Comparison of ENCODE assay signal across 22 mouse cellular contexts in the genomic region with DNA sequence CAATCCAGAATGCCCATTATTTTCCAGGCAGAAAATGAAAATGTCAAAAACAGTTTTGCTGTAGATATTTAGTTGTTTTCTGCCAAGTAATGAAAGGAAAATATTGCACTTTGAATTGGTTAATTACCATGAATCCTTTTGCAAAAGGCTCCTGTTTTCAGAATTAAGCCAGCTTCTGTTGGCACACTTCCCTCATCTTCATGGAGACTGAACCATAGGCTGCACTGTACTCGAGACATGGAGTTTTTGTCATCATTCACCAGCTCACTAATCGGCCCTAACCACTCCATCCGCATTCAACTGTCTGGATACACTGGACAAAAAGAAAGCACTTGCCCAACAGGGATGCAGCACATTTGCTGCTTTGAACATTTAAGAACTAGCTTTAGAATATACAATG.
DNase-seq lines count a peak whose midpoint lies in the region; ATAC-seq and TF ChIP-seq lines count a peak whose summit lies in the region.
"Had no signal": no experiment of that assay in that cellular context is flagged by ENCODE, and none has a peak within 500 bp of the region (broad histone marks: within the 10 kb centered on the region; RNA-seq: fewer than 3 reads in every experiment).

No protein-coding gene starts in this region.

- H3K27me3 ChIP-seq in embryonic facial prominence, embryonic 14.5 days (replicated peaks; ENCODE audit: control insufficient read depth, insufficient read depth, low read length), result no peaks in the 10 kb centered on the region
- no peaks in the 10 kb centered on the region for H3K27me3 ChIP-seq in embryonic facial prominence, embryonic 10.5 days (replicated peaks; ENCODE audit: low read depth, poor library complexity, severe bottlenecking)
- H3K27me3 ChIP-seq in hindbrain, embryonic 14.5 days (ENCODE audit: control insufficient read depth, insufficient read depth, low read length), result no peaks in the 10 kb centered on the region
- H3K27me3 ChIP-seq in hindbrain, embryonic 12.5 days, result no peaks in the 10 kb centered on the region
- H3K27me3 ChIP-seq in midbrain, embryonic 13.5 days, result no peaks in the 10 kb centered on the region
- H3K27me3 ChIP-seq in midbrain, embryonic 16.5 days (ENCODE audit: control insufficient read depth, insufficient read depth, low read depth, low read length), result no peaks in the 10 kb centered on the region
- H3K27me3 ChIP-seq: embryonic facial prominence, embryonic 15.5 days; limb, embryonic 12.5 days; liver, embryonic 13.5 days; lung, embryonic 15.5 days; neural tube, embryonic 13.5 days had no signal

- no peak overlapping the region for H3K27ac ChIP-seq in embryonic facial prominence, embryonic 14.5 days (replicated peaks; ENCODE audit: low read depth, low read length)
- H3K27ac ChIP-seq in embryonic facial prominence, embryonic 10.5 days (replicated peaks), result no peak overlapping the region
- H3K27ac ChIP-seq in hindbrain, embryonic 14.5 days, result no peak overlapping the region
- no peak overlapping the region for H3K27ac ChIP-seq in hindbrain, embryonic 12.5 days
- 0 out of 2 replicates have a peak overlapping the region, but pooled peaks have one; percentile 14 for H3K27ac ChIP-seq in midbrain, embryonic 13.5 days
- H3K27ac ChIP-seq in midbrain, embryonic 16.5 days (ENCODE audit: low read length), result no peak overlapping the region
- H3K27ac ChIP-seq: embryonic facial prominence, embryonic 15.5 days; limb, embryonic 12.5 days; liver, embryonic 13.5 days; lung, embryonic 15.5 days; neural tube, embryonic 13.5 days had no signal

- 69% methylated on average over 3 of the region's 3 CpGs for WGBS in embryonic facial prominence, embryonic 14.5 days
- 86% methylated on average over 3 of the region's 3 CpGs for whole genome bisulfite sequencing in embryonic facial prominence, embryonic 10.5 days
- WGBS in hindbrain, embryonic 14.5 days, result 57% methylated on average over 3 of the region's 3 CpGs
- 77% methylated on average over 3 of the region's 3 CpGs for WGBS in hindbrain, embryonic 12.5 days
- 56% methylated on average over 3 of the region's 3 CpGs for WGBS in midbrain, embryonic 13.5 days
- WGBS in midbrain, embryonic 16.5 days, result 43% methylated on average over 3 of the region's 3 CpGs

- no peaks in the 10 kb centered on the region for H3K36me3 ChIP-seq in embryonic facial prominence, embryonic 14.5 days (ENCODE audit: control insufficient read depth, insufficient read depth, low read length)
- H3K36me3 ChIP-seq in embryonic facial prominence, embryonic 10.5 days (replicated peaks), result no peaks in the 10 kb centered on the region
- H3K36me3 ChIP-seq in hindbrain, embryonic 14.5 days (replicated peaks; ENCODE audit: control insufficient read depth, insufficient read depth), result no peaks in the 10 kb centered on the region
- H3K36me3 ChIP-seq in hindbrain, embryonic 12.5 days, result no peaks in the 10 kb centered on the region
- H3K36me3 ChIP-seq in midbrain, embryonic 13.5 days, result no peaks in the 10 kb centered on the region
- no peaks in the 10 kb centered on the region for H3K36me3 ChIP-seq in midbrain, embryonic 16.5 days (ENCODE audit: control insufficient read depth, insufficient read depth, low read length)
- H3K36me3 ChIP-seq: embryonic facial prominence, embryonic 15.5 days; limb, embryonic 12.5 days; liver, embryonic 13.5 days; lung, embryonic 15.5 days; neural tube, embryonic 13.5 days had no signal

- no peak overlapping the region for H3K4me3 ChIP-seq in embryonic facial prominence, embryonic 14.5 days (ENCODE audit: low read depth, low read length)
- no peak overlapping the region for H3K4me3 ChIP-seq in embryonic facial prominence, embryonic 10.5 days
- no peak overlapping the region for H3K4me3 ChIP-seq in hindbrain, embryonic 14.5 days (replicated peaks; ENCODE audit: low read length)
- H3K4me3 ChIP-seq in hindbrain, embryonic 12.5 days, result no peak overlapping the region
- no peak overlapping the region for H3K4me3 ChIP-seq in midbrain, embryonic 13.5 days (replicated peaks)
- no peak overlapping the region for H3K4me3 ChIP-seq in midbrain, embryonic 16.5 days (ENCODE audit: low read depth, low read length)
- H3K4me3 ChIP-seq: embryonic facial prominence, embryonic 15.5 days; limb, embryonic 12.5 days; liver, embryonic 13.5 days; lung, embryonic 15.5 days; neural tube, embryonic 13.5 days had no signal

- no peak for TF ChIP-seq POLR2A in brain, embryonic 14.5 days (IDR thresholded peaks at IDR 0.05; ENCODE audit: borderline replicate concordance, extremely low read depth, insufficient read depth, insufficient read length, poor library complexity, severe bottlenecking)

- H3K9ac ChIP-seq in embryonic facial prominence, embryonic 14.5 days (ENCODE audit: low read depth, low read length), result no peak overlapping the region
- no peak overlapping the region for H3K9ac ChIP-seq in hindbrain, embryonic 14.5 days
- no peak overlapping the region for H3K9ac ChIP-seq in hindbrain, embryonic 12.5 days
- no peak overlapping the region for H3K9ac ChIP-seq in midbrain, embryonic 13.5 days (replicated peaks)
- H3K9ac ChIP-seq in midbrain, embryonic 16.5 days (ENCODE audit: low read depth, low read length), result no peak overlapping the region
- H3K9ac ChIP-seq: embryonic facial prominence, embryonic 15.5 days; limb, embryonic 12.5 days; liver, embryonic 13.5 days; lung, embryonic 15.5 days; neural tube, embryonic 13.5 days had no signal

- no peaks in the 10 kb centered on the region for H3K4me1 ChIP-seq in embryonic facial prominence, embryonic 14.5 days (ENCODE audit: control insufficient read depth, insufficient read depth, low read length)
- no peaks in the 10 kb centered on the region for H3K4me1 ChIP-seq in embryonic facial prominence, embryonic 10.5 days
- no peaks in the 10 kb centered on the region for H3K4me1 ChIP-seq in hindbrain, embryonic 14.5 days (replicated peaks; ENCODE audit: control insufficient read depth, insufficient read depth, low read length)
- no peaks in the 10 kb centered on the region for H3K4me1 ChIP-seq in hindbrain, embryonic 12.5 days
- H3K4me1 ChIP-seq in midbrain, embryonic 13.5 days (replicated peaks), result peaks cover 13% of the 10 kb centered on the region
- H3K4me1 ChIP-seq in midbrain, embryonic 16.5 days (ENCODE audit: control insufficient read depth, insufficient read depth, low read length), result peaks cover 2% of the 10 kb centered on the region; the same call in 1 of the 2 replicates
- H3K4me1 ChIP-seq: embryonic facial prominence, embryonic 15.5 days; liver, embryonic 13.5 days; lung, embryonic 15.5 days had no signal

- DNase-seq in embryonic facial prominence, embryonic 14.5 days (ENCODE audit: low spot score), result peak; percentile 14
- no peak for DNase-seq in embryonic facial prominence, embryonic 10.5 days (ENCODE audit: low spot score)
- DNase-seq in hindbrain, embryonic 14.5 days (ENCODE audit: low spot score), result peak; percentile 43
- peak; percentile 86 for DNase-seq in brain, embryonic 14.5 days (ENCODE audit: low read depth)
- DNase-seq in frontal cortex, adult 2 months (ENCODE audit: extremely low spot score in 1 of 2, low spot score in 1 of 2), result no peak
- DNase-seq: cerebellum, adult 18-20 months; cerebellum, postnatal 36 days; embryo, embryonic 11 days; gastrocnemius, postnatal 14 days; heart, adult 11 months; kidney, adult 2 months; kidney, postnatal 10 days; liver, embryonic 13.5 days; lung, postnatal 4 days had no signal

- no peak overlapping the region for H3K4me2 ChIP-seq in embryonic facial prominence, embryonic 14.5 days (ENCODE audit: low read depth, low read length)
- H3K4me2 ChIP-seq in hindbrain, embryonic 14.5 days (replicated peaks), result no peak overlapping the region
- no peak overlapping the region for H3K4me2 ChIP-seq in hindbrain, embryonic 12.5 days (replicated peaks)
- H3K4me2 ChIP-seq in midbrain, embryonic 13.5 days (replicated peaks), result no peak overlapping the region
- H3K4me2 ChIP-seq in midbrain, embryonic 16.5 days (ENCODE audit: low read length), result no peak overlapping the region
- H3K4me2 ChIP-seq: embryonic facial prominence, embryonic 15.5 days; heart, embryonic 11.5 days; limb, embryonic 12.5 days; liver, embryonic 13.5 days; lung, embryonic 15.5 days; neural tube, embryonic 13.5 days had no signal

- no peaks in the 10 kb centered on the region for H3K9me3 ChIP-seq in embryonic facial prominence, embryonic 14.5 days (ENCODE audit: control insufficient read depth, low read length)
- no peaks in the 10 kb centered on the region for H3K9me3 ChIP-seq in embryonic facial prominence, embryonic 10.5 days
- H3K9me3 ChIP-seq in hindbrain, embryonic 14.5 days (ENCODE audit: control insufficient read depth, low read length), result no peaks in the 10 kb centered on the region
- no peaks in the 10 kb centered on the region for H3K9me3 ChIP-seq in hindbrain, embryonic 12.5 days (replicated peaks)
- H3K9me3 ChIP-seq in midbrain, embryonic 13.5 days, result no peaks in the 10 kb centered on the region
- no peaks in the 10 kb centered on the region for H3K9me3 ChIP-seq in midbrain, embryonic 16.5 days (replicated peaks; ENCODE audit: control insufficient read depth, low read length, poor library complexity, severe bottlenecking)
- H3K9me3 ChIP-seq: embryonic facial prominence, embryonic 15.5 days; limb, embryonic 12.5 days; liver, embryonic 13.5 days; lung, embryonic 15.5 days; neural tube, embryonic 13.5 days had no signal

- TF ChIP-seq CTCF in brain, embryonic 14.5 days (IDR thresholded peaks at IDR 0.05; ENCODE audit: borderline replicate concordance, extremely low read depth, insufficient read depth, insufficient read length), result no peak

- no peak for ATAC-seq in embryonic facial prominence, embryonic 14.5 days (ENCODE audit: low read depth)
- ATAC-seq in hindbrain, embryonic 14.5 days (ENCODE audit: low FRiP score), result no peak
- ATAC-seq in hindbrain, embryonic 12.5 days (ENCODE audit: low FRiP score), result no peak
- ATAC-seq in midbrain, embryonic 13.5 days, result no peak
- no peak for ATAC-seq in midbrain, embryonic 16.5 days

Comparison
In these comparisons a context has a peak if more than half of its experiments do, and no peak if none do; other contexts are left out.
1. DNase-seq: peak in embryonic facial prominence, embryonic 14.5 days (single experiment), hindbrain, embryonic 14.5 days (single experiment) and brain, embryonic 14.5 days (single experiment); none in embryonic facial prominence, embryonic 10.5 days (single experiment) and frontal cortex, adult 2 months (0 of 2).